Mouse (Mus musculus) stomach, postnatal 0 days (tissue): Measurements from ENCODE around the gene Rgs3. TPM values are rescaled to one million over a fixed set of nuclear protein-coding genes. Genes with fewer than 3 reads are reported as not detected.

Experiments used
- ATAC-seq: fragments of 200-750 bp; cut with Nextera tagmentation; 2 replicates; pipeline ENCODE4 v1.8.0; 2017; ENCODE audit not compliant: low FRiP score, low TSS enrichment
- DNase-seq: peaks from one replicate; pipeline ENCODE4 v3.0.0-alpha.2; 2016; ENCODE audit warnings: low spot score
- H3K27ac ChIP-seq: fragments of 300-500 bp; sonication (generic); replicated peaks from 2 replicates; pipeline ENCODE4 v1.5.1; 2014; ENCODE audit warnings: mild to moderate bottlenecking, control low read depth
- H3K27me3 ChIP-seq: fragments of 300-500 bp; sonication (generic); 2 replicates; pipeline ENCODE4 v1.6.1; 2014; ENCODE audit warnings: low read length; ENCODE audit not compliant: control insufficient read depth, insufficient read depth
- H3K36me3 ChIP-seq: fragments of 300-500 bp; sonication (generic); 2 replicates; pipeline ENCODE4 v1.6.1; 2014; ENCODE audit warnings: low read length, mixed read lengths; ENCODE audit not compliant: control insufficient read depth, insufficient read depth
- H3K4me1 ChIP-seq: fragments of 300-500 bp; sonication (generic); replicated peaks from 2 replicates; pipeline ENCODE4 v1.6.1; 2014; ENCODE audit warnings: antibody characterized with exemption; ENCODE audit not compliant: control insufficient read depth, insufficient read depth
- H3K4me2 ChIP-seq: fragments of 300-500 bp; sonication (generic); replicated peaks from 2 replicates; pipeline ENCODE4 v1.6.1; 2014; ENCODE audit warnings: low read depth, mild to moderate bottlenecking, control low read depth, moderate library complexity
- H3K4me3 ChIP-seq: fragments of 300-500 bp; sonication (generic); 2 replicates; pipeline ENCODE4 v1.5.1; 2014; ENCODE audit warnings: low read depth, low read length, control low read depth
- H3K9ac ChIP-seq: fragments of 300-500 bp; sonication (generic); 2 replicates; pipeline ENCODE4 v1.6.1; 2014; ENCODE audit warnings: mild to moderate bottlenecking, low read length, control low read depth, mixed read lengths
- H3K9me3 ChIP-seq: fragments of 300-500 bp; sonication (generic); 2 replicates; pipeline ENCODE4 v1.6.1; 2016; ENCODE audit warnings: low read length; ENCODE audit not compliant: control insufficient read depth
- CTCF ChIP-seq: IDR thresholded peaks from 2 replicates; pipeline ENCODE4 v1.5.1; 2016; ENCODE audit warnings: antibody characterized with exemption, low read depth, mild to moderate bottlenecking, moderate library complexity
- EP300 ChIP-seq: optimal IDR thresholded peaks from 2 replicates; pipeline ENCODE3; 2016; ENCODE audit warnings: antibody characterized with exemption
- WGBS: fragments of 180-500 bp; shearing (Covaris S2); extraction: QIAGEN DNeasy Blood & Tissue Kit; methylation state at CpG from one replicate; pipeline ENCODE4 v1.1.7; 2014; 5-methylcytosine and 5-hydroxymethylcytosine counted together
- polyA plus RNA-seq: library from polyadenylated mRNA; unstranded; fragments of >200 nt; fragmentation: Nextera tagmentation; extraction: Ambion mirVana; gene quantifications from 2 replicates; pipeline ENCODE4 v1.2.1, GENCODE M21; 2015

Gene Rgs3
- polyA plus RNA-seq = 26.4 and 30.0 TPM in 2 replicates

DNA sequence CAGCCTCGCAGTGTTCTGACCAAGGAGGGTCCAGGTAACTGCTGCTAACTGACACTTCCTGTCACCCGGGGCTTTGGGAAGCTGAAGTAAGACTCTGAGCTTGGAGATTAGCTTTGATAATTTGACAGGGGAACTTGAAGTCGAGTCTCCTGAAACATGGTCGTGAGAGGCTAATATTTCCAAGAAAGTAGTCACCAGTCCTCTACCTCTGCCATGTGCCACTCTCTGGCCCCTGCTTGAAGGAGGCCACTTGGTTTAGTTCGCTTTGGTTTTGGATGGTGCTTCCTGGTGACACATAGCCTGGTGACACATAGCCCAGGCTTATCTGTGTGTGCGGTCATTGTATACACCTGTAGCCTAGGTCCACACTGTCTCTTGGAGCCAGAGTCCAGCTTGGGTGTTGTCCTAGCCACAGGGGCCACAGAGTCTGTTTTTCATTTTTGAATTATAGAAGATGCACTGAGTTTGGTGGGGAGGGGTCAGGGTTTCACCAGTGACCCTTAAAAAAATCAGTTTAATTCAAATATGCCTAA, at the start of gene Rgs3:
Gene Rgs3, plus strand, starts transcription at position 51 of the 533 bp plus-strand sequence.
- no peak within 1 kb of the TSS for H3K9ac ChIP-seq
- WGBS = 50% methylated on average over 6 of the region's 6 CpGs
- ATAC-seq = peak; percentile 93

DNA sequence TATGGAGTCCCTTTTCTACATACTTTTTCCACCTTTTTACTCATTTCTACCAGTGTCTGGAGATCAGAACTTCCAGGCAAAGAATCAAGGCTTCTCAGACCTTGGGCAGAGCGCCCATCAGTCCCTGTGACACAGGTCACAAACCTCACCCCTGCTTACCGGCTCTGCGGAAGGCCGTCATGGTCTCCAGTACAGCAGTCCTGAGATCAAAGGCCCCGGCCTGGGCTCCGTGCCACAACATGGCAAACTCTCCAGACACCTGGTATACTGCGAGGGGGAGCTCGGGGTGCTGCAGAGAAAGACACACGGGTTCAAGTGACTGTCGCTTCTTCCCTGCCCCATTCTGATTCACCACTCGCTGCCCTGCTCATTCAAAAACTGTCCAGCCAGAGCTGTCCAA, 49.7 kb upstream of the Rgs3 start:
- no peak overlapping the region for H3K27ac ChIP-seq
- no peaks in the 10 kb centered on the region for H3K27me3 ChIP-seq
- H3K9ac ChIP-seq = no peak overlapping the region
- TF ChIP-seq CTCF = no peak
- no peak for TF ChIP-seq EP300
- H3K4me1 ChIP-seq = no peaks in the 10 kb centered on the region
- WGBS = 78% methylated on average over 11 of the region's 11 CpGs
- H3K36me3 ChIP-seq = peaks cover 35% of the 10 kb centered on the region
- DNase-seq = no peak
- no peak overlapping the region for H3K4me2 ChIP-seq
- H3K9me3 ChIP-seq = no peaks in the 10 kb centered on the region
- H3K4me3 ChIP-seq = no peak overlapping the region
- no peak for ATAC-seq

More for the DNA sequence above, at the start of gene Rgs3:
- DNase-seq = peak; percentile 42
- no peaks in the 10 kb centered on the region for H3K9me3 ChIP-seq
- no peak within 1 kb of the TSS for H3K27ac ChIP-seq
- no peaks in the 10 kb centered on the region for H3K36me3 ChIP-seq
- no peak within 1 kb of the TSS for H3K4me2 ChIP-seq
- H3K4me1 ChIP-seq = no peaks in the 10 kb centered on the region
- H3K4me3 ChIP-seq = no peak within 1 kb of the TSS
- TF ChIP-seq CTCF = no peak
- TF ChIP-seq EP300 = no peak
- no peaks in the 10 kb centered on the region for H3K27me3 ChIP-seq

DNA sequence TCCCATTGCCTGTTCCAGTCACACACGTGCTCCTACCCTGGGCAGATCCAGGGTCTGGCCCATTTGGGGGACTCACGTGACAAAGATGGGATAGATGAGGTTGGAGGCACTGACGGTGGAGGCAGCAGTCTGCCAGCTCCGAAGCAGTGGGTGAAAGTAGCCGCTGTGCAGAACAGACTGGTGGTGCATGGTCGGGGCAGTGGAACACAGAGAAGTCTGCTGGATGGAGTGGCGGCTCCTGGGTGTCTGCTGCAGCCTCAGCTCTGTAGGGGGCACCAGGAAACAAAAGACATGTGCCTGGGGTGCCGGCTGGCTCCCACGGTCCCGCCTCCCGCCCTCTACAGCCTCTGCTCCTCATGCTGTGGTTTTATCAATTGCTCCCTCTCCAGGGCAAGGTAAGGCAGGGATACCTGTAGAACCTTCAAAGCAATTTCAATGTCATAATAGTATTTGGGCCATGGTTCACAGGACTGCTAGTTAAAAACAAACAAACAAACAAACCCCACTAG, 45.6 kb upstream of the Rgs3 start:
- TF ChIP-seq EP300 (no peak), CTCF (0 out of 2 replicates have a peak, but pooled peaks have one; percentile 9)
- Histone ChIP-seq H3K4me2 (no peak overlapping the region), H3K9me3 (no peaks in the 10 kb centered on the region), H3K27me3 (no peaks in the 10 kb centered on the region), H3K36me3 (peaks cover 24% of the 10 kb centered on the region), H3K9ac (no peak overlapping the region), H3K4me3 (no peak overlapping the region), H3K27ac (no peak overlapping the region), H3K4me1 (peaks cover 6% of the 10 kb centered on the region)
- no peak for ATAC-seq
- 61% methylated on average over 11 of the region's 11 CpGs for WGBS
- no peak for DNase-seq

DNA sequence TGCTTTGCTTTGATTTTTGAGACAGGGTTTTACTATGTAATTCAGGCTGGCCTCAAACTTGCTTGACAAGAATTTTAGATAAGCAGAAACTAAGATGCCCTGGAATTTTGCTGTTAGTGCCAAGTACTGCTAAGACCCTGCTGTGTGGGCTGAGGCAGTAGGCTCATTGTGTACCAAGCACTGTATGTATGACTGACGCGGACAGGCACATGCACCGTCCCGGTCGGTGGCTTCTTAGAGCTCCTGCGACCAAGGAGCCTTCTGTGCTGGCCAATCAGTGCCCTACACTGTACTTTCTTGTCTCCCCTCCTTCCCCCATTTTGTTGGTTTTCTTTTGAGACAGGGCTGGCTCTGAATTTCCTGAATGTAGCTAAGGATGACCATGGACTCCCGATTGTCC, 44.7 kb upstream of the Rgs3 start:
- no peak for DNase-seq
- no peak for ATAC-seq
- Histone ChIP-seq H3K27ac (peak overlapping the region; percentile 91; the same call in 1 of the 2 replicates), H3K4me2 (no peak overlapping the region), H3K9me3 (no peaks in the 10 kb centered on the region), H3K9ac (0 out of 2 replicates have a peak overlapping the region, but pooled peaks have one; percentile 3), H3K27me3 (no peaks in the 10 kb centered on the region), H3K36me3 (peaks cover 19% of the 10 kb centered on the region), H3K4me1 (peaks cover 6% of the 10 kb centered on the region), H3K4me3 (no peak overlapping the region)
- WGBS = 51% methylated on average over 7 of the region's 7 CpGs
- no peak for TF ChIP-seq EP300
- no peak for TF ChIP-seq CTCF

DNA sequence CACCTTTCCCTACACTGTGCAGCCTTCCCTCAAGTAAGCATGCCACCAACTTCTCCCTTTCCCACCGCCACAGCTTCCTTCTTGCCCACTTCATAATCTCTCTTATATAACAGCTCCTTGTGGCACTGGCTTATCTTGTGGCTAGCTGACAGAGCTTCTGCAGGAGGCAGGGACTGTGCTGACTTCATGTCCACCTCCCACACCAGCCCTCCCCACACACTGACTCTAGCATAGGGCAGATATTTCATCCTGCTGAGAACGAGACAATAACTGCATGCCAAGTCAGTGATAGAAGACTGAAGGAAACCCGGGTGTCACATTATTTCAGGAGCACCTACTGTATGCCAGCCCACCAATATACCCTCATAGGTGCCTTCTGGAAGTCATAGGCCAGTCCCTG, 44.2 kb upstream of the Rgs3 start:
- TF ChIP-seq EP300 = no peak
- TF ChIP-seq CTCF = no peak
- Histone ChIP-seq H3K36me3 (peaks cover 15% of the 10 kb centered on the region), H3K9ac (0 out of 2 replicates have a peak overlapping the region, but pooled peaks have one; percentile 3), H3K27me3 (no peaks in the 10 kb centered on the region), H3K4me3 (no peak overlapping the region), H3K9me3 (no peaks in the 10 kb centered on the region), H3K27ac (peak overlapping the region; percentile 91), H3K4me1 (peaks cover 6% of the 10 kb centered on the region), H3K4me2 (peak overlapping the region; percentile 72)
- ATAC-seq = no peak
- DNase-seq = no peak
- 54% methylated on average over 3 of the region's 3 CpGs for WGBS

DNA sequence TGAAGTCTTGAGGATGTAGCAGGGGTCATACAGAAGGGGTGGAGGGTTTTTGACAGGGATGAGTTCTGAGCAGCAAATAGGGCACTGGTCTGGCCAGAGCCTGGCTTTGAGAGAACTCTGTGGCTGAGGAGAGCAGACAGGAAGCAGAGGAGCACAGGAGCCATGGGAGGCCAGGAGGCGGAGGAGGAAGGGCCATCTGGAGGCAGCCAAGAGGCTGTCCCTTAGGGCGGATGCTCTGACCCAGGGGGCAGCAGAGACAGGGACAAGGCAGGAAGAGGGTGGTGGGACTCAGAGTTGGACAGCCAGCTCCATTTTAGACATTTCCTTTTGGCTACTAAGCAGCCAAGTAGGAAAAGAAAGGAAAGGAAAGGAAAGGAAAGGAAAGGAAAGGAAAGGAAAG, 43.6 kb upstream of the Rgs3 start:
- Histone ChIP-seq H3K4me3 (no peak overlapping the region), H3K4me2 (peak overlapping the region; percentile 72)

More for the DNA sequence above, 43.6 kb upstream of the Rgs3 start:
- TF ChIP-seq CTCF = peak; percentile 34; the same call in 1 of the 2 replicates
- no peak for TF ChIP-seq EP300
- H3K4me1 ChIP-seq = peaks cover 6% of the 10 kb centered on the region
- peaks cover 15% of the 10 kb centered on the region for H3K36me3 ChIP-seq
- no peak overlapping the region for H3K9ac ChIP-seq
- ATAC-seq (no peak), DNase-seq (no peak)
- WGBS = 21% methylated on average over 2 of the region's 2 CpGs
- H3K27ac ChIP-seq = peak overlapping the region; percentile 91
- H3K27me3 ChIP-seq = no peaks in the 10 kb centered on the region
- H3K9me3 ChIP-seq = no peaks in the 10 kb centered on the region
